Mouse (Mus musculus) CD4-positive helper T cell, adult 2 months (primary cell): ENCODE results near the gene Tdrd6.

ENCODE experiments used
- DNase-seq: peaks from one replicate; pipeline ENCODE4 v3.0.0-alpha.2; 2012; ENCODE audit warnings: low read depth, missing footprints, low spot score

Gene Tdrd6

DNA sequence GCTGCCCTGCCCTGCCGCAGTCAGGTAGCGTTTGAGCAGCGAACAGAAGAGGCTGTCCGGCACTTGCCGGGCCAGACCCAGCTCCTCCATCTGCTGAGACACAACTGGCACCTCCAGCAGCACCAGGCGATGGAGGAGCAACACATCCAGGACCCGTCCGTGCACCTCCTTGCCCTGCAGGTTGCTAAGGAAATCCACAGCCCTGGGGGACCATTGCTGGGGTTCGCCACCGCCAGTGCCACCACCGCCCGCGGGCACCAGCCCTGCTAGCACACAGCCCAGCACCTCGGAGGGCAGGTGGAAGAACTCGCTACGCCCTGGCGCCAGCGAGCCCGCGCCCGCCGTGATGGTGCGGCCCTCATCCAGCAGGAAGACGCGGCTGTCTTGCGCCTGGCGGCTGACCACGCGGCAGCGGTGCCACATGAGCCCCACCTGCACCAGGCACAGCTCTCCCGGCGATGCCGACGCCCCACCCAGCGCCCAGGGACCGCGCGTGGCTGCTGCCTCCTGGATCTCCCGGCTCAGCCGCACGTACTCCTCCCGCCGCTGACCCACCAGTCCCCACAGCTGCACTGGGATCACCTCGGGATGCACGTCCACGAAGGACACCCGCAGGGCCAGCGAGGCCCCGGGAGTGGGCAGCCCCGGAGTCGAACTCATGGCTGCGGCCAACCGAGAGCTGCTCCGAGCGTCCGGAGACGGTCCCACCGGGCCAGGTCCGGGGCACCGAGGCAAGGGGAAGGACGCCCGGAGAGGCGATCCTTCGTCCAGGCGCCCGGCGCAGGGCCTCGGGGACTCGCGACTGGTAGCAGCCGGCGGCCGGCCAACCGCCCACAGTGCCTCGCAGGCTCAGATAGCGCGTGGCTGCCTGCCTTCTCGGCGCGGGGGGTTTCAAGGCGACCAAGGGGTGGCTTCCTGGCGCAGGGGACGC is at the start of gene Tdrd6:
Gene Tdrd6, minus strand, starts transcription at position 804 of the 931 bp plus-strand sequence.
- DNase-seq: no peak

DNA sequence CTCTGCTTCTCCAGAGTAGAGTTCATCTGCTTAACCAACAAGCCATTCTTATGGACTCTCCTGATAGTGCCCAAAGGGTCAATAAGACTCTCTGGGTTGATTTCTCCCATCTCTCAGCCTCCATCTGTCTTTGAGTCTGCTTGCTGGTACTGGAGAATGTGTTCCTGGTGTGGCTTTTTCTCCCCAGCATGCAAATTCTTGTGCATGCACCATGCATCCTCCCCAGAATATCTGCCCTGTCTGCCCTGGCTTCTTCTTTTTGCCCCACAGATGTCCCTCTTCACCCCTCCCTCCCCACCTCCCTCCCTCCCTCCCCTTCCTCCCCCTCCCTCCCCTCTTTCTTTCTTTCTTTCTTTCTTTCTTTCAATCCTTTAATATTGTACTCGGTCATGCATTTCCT is 47.2 kb upstream of the Tdrd6 start:
- no peak for DNase-seq

DNA sequence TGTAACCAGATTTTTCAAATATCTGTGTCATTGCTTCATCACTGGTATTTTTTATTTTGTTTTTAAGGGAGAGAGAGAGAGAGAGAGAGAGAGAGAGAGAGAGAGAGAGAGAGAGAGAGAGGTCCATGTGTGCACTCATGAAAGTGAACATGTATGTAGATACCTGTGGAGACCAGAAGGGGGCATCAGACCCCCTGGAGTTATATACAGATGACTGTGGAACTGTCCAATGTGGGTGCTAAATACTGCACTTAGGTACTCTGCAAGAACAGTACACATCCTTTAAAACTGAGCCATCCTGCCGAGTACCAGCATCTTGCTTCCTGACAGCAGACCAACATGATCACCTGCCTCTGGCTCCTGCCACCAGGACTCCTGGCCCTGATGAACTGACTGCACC is 46.1 kb upstream of the Tdrd6 start:
- no peak for DNase-seq

DNA sequence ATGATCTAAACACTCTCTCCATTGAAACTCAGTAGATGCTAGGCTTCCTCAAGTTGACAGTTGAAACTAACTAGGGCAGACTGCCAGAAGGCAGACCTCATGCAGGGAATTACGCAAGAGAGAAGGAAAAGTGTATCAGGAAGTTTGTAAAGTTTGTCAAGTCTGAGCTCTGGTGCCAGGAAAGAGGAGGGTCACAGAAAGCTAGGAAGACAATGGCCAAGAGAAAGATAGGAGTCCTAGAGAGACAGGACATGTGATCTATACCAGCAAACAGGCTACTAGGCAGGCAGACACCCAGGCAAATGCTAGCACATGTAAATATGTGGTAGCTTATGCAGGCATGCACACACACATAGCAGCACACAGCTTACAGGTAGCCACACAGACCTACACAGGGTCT is 45.1 kb upstream of the Tdrd6 start:
- no peak for DNase-seq

DNA sequence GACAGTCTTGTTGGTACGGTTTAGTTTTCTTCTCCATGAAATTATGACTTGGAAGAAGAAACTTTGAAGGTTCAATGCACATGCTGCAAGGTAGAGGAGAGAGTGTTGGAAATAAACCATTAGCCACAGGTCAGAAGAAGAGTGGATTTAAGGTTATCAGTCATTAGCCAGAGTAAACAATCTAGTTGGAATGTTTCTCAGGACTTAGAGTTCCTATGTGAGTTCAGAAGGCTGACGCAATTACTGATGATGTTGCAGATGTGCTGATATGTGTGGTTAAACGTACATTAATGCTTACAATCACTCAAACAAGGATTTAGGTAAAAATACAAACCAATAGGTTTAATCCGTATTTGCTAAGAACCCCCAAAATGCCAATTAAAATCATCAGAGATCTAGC is 41.8 kb upstream of the Tdrd6 start:
- DNase-seq: no peak

DNA sequence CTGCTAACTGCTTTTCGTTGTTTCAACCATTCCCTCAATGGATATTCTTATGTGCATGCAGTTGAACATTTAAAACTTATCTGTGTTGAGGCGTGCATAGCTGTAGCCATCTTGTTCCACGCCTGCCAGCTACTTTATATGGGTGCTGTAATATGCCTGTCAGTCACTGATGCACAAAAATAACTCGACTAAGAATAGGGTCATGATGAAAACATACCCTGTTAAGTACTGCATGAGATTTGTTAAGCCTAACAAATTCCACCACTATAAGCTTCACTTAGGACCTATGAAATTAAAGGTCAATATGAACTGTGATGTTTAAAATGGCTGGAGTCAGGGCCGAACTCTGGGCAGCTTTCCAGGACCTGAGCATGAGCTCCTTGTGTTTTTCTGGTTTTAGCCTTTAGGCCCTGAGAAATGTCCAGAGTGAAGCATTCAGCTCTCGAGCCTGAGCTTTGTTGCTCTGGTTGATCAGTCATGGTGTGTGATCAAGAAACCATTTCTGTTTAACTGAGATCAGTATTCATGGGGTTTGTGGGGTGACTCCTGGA is 39.1 kb upstream of the Tdrd6 start:
- DNase-seq: no peak

DNA sequence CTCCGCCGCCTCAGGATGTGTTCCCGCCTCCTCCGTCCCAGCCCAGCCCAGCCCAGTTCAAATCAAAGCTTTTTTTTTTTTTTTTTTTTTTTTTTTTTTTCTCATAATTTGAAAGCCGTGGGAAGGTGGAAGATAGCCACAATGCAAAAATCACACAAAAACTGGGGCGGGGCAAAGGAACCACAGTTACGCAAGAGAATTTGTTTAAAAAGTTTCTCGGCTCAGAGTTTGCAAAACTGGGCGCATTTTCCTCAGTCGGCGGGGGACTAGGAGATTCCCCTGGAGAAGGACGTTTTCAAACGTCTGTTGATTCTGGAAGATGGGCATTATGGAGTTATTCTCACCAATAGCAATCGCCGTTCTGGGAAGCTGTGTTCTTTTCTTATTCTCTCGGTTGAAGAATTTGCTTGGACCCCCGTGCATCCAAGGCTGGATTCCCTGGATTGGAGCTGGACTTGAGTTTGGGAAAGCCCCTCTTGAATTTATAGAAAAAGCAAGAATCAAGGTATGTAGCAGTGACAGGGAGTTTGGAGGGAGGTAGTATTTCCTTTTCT is 37.3 kb upstream of the Tdrd6 start, which contains the start of gene Cyp39a1:
Gene Cyp39a1, plus strand, starts transcription at position 136 of the 554 bp plus-strand sequence.
- no peak for DNase-seq

DNA sequence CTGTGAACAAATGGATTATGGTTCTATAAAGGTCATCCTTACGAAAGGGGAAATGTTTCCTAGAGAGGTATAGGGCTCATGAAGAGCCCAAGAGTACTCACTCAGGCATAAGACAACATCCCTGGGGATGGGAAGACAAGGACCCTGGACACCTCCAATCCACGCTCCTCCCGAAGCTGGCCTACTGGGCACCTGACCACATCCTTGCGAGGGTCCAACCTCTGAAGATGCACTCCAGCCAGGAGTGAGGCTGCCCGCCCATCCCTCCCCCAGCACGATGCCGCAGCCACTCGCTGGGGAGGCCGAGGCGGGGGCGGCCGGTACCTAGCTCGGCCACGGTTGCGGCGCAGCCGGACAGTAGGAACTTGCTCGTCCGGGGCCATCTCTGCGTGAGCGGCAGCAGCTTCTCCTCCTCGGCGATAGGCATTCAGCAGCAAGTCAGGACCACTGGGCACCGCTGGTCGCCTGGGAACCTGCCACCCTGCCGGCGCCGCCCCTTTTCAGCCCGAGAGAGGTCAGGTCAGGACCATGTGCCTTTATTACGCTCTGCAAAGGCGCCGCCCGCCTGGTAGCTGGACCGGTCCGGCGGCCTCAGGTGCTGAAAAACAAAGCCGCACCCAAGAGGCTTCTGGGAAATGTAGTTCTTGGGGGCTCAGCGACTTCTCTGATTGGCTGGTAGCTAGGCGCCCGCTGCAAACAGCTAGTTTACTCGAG is 36.6 kb upstream of the Tdrd6 start, which contains the start of gene Slc25a27:
Gene Slc25a27, minus strand, starts transcription at position 639 of the 714 bp plus-strand sequence.
- peak; percentile 90 for DNase-seq

DNA sequence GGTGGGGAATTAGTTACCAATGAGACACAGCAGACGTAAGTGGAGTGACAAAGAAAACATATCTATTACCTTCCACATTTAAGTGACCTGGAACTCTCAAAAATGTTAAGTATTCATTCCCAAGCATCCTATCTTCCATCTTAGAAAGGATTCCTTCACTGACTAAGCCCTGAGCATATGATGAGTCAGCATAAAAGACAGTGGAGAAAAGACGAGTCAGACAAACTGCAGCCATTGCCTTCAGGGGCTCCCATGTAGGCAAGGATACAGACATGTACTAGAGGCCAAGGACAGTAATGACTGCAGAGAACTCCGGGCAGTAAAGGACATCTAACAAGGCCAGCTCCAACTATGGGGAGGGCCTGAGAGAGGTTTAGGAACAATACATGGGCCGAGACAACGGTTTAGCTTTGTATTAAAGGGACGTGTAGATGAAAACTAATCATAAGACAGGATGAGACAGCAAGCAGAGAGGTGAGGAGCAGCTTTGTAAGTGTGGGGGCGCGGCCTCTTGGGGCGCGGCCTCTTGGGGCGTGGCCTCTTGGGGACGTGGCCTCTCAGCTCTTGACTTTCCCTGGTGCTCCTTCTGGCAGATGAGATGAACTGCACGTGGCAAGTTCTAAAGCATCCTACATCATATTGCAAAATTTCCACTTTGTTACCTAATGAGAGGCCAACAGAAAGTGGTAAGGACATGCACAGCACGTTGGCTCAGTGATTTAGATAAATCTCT is 21.4 kb upstream of the Tdrd6 start:
- DNase-seq: no peak

DNA sequence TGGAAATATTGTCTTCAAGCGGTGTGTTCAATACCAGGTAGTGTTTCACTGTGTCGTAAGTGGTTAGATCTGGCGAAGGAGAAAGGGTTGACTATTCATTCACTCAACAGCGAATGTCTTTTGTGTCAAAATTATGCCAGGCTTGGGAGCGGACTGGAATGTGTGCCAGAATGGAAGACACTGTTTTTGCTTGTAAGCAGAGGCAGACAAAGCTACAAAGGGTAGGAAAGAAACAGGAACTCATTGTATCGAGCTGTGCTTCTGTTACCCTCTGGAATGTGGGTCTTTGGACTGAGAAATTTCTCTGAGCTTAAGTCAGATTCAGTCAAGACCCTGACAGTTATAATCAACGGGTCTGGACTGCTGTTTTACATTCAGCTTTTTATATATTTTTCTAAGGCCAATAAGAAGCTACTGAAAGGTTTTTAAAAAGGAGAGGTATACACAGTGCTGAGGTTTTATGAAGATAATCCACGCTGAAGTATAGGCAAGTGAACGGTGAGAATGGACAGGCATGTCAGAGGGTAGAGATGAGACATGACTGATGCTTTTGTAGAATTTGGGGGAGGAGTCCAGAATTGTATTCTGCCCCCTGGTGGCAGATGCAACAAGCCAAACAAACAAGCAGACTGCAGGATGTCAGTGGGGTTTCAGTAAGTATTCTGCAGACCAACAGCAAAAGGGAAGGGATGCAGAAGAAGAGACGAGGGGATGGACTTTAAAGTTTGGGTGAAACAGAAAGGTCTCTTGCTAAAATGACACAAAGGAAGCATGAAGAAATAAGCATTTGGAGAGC is 19.7 kb upstream of the Tdrd6 start:
- peak; percentile 21 for DNase-seq

DNA sequence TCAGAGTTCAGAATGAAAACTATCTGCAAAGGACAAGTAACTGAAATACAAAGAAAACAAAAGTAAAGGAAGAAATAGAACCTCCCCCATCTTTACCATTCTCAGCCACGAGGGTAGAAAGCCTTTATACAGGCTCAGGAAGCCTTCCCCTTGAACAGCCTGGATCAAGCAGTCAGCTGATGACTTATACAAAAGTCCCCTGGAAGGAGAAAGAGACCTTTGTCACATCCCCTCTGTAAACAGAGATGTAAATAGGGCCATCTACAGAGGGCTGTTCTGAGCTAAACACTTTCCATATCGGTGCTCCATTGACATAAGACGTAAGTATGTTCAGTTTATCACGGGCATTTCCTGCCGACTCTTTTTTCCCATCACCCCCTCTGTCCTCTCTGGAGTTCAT is 16.8 kb upstream of the Tdrd6 start:
- DNase-seq: no peak

DNA sequence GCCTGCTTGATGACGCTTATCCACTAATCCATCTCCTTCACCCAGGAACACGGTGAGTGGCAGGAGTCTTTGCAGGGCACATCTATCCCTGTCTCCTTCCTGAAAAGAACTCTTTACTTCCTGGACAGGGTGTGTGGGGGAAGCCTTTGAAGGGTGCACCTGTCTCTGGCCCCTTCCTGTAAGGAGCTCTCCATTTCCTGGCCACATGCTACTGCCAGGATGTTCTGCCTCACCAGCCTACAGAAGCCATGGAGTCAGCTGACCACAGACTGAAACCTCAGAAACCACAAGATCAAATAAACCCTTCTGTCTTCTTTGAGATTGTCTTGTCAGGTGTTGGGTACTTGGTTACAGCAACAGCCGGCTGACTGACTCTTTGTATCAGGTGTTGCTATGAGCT is 15.0 kb upstream of the Tdrd6 start:
- DNase-seq: peak; percentile 42

DNA sequence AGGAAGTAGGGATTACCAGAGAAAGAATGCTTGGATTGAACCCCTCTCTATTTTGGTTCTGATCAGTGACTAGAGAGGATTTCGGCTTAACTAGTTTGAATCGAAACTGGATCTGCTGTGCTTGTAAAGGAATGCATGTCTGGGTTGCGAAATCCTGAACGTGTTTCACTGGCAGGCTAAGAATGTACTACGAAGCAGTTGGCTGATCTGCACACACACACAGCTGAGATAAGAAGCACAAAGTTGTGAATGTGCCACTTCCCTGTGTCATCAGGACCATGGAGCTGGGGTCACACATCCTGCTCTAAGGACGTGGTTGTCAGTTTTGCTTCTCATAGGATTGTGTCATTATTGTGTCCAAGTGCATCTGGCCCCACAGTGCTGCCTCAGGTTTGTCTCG is 14.3 kb upstream of the Tdrd6 start:
- DNase-seq: no peak

DNA sequence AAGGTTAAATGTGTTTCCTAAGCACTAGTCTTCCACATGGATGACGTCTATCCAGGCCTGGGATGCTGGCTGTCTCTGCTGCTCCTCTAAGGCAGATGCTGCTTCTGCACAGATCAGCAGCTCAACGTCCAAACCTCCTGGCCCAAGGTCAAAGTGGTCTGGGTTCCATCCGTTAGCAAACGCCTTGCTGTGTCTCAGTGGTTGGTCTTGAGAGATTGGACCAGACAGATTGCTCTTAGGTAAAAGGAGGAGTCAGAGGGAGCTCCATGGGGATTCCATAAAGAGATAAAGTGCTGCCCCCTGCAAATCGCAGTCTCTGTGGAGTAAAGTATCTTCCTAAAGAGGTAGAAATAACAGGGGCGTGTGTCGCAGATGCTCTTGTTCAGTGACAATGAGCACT is 13.1 kb upstream of the Tdrd6 start:
- DNase-seq: no peak

DNA sequence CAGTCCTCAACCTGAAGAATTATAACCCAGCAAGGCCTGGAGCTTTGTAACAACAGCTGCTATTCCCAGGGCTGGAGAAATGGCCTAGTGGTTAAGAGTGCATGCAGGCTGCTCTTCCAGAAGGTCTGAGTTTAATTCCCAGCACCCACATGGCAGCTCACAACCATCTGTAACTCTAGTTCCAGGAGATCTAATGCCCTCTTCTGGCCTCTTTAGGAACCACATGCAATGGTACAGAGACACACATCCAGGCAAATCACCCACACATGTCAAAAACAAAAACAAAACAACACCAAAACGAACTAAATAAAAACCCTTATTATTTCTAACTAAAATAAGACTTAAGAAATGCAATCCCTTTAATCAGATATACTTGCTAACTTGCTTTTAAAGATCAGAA is 10.7 kb upstream of the Tdrd6 start:
- no peak for DNase-seq

DNA sequence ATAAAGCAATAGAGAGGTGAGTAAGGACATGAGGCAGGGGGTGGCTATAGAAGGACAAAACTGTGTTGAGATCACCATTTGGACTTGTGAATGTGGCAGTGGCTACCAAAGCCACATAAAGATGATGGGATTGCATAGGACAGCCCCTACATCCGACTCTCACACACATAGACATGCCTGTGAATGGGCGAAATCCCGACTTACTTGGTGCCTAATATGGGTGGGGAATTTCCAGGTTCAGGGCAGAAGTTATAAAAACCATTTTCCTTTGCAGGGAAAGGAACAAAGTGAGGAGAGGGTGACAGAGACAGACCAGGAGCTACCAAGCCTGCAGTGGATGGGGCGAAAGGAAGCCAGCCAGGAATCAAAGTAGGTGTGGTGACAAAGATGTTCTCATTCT is 7.0 kb upstream of the Tdrd6 start:
- no peak for DNase-seq

DNA sequence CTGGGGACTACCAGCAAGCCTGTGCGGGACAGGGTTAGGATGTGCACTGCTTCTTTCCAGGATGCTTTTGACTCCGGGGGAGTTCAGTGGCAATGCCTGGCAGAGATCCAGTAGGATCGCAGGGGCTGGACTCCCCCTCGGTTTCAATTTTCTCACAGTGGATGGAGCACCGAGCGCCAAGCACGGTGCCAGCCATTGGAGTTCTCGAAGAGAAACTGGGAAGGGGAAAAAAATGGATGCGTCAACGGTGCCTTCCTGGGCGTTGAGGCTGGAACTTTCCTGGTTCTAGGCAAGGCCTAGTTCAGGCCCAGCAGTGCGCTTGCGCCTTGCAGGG is 295 bp upstream of the Tdrd6 start:
- no peak for DNase-seq

DNA sequence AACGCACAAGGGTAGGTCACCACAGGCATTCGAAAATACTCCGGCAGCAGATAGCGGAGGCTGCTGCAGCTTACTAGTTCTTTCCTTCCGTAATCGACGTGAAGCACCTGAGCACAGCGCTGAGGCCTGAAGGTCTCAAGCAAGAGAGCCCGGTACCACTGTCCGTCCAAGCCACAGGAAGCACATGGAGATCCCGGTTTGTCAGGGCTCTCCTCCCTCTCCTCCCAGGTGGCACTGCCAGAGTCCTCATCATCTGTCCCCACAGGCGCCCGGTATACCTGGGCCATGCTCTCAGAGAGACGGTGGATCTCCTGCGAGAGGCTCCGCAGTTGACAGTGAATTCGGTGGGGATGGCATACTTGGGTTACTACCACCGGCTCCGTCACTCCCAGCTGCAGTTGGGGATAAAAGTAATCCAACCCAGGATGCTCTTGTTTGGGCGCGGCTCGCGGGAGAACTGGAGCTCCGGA is 1.0 kb downstream of the Tdrd6 start:
- no peak for DNase-seq

DNA sequence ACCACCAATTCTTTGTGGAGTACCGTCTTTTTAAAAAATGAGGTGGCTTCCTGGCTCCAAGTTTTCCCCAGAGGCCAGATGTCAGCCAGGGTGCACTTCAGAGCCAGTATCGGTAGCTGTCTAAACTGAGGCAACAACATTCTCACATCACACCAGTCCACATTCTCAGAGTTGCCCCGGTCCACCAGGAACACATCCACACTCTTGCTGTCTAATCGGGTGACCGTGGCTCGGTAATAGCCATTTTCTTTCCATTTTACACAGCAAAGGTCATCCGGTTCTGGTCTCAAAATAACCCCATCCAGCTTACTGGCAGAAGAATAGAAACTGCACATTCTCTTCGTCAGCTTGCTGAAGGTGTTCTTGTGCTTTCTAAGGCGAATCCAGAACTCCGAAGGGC is 1.9 kb downstream of the Tdrd6 start:
- no peak for DNase-seq

DNA sequence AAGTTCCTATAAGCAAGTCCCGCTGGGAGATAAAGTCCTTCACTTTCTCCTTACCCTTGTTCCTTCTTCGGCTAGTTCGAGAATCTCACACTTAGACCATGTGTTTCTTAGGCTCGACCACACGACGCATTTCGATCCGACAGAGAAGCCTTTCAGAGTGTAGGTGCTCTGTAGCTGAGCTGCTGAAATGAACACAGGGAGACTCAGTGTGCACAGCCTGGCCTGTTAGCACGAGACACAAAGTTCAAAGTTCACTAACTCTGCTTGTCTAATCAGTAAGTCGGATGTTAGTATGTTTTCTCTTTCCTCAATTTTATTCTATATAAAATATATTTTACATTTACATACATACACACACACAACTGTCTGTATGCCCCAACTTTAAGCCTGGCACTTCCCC is 8.0 kb downstream of the Tdrd6 start:
- no peak for DNase-seq

DNA sequence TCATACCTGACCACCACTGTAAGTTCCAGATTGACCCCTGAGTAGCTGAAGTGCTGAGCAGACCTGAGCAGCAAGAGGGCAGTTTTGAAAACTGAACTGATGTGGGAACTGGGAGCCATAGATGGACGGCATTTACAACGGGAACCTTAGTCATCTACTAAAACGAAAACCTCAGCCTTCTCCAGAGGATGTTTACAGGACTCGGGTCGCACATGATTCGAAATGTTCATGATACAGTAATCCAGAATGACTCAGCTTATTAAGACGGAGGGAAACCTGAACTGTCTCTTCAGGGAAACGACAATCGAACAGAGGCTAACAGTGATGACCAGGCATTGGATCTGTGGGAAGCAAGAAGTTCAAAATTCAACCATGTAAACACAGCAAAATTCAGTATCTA is 10.9 kb downstream of the Tdrd6 start:
- DNase-seq: no peak
